Mouse (Mus musculus): Measurements from ENCODE around the gene E330009J07Rik. TPM values are rescaled to one million over a fixed set of nuclear protein-coding genes. Genes with fewer than 3 reads are reported as not detected.

The E330009J07Rik gene
- polyA plus RNA-seq, 1 experiment = 36.6 TPM

DNA sequence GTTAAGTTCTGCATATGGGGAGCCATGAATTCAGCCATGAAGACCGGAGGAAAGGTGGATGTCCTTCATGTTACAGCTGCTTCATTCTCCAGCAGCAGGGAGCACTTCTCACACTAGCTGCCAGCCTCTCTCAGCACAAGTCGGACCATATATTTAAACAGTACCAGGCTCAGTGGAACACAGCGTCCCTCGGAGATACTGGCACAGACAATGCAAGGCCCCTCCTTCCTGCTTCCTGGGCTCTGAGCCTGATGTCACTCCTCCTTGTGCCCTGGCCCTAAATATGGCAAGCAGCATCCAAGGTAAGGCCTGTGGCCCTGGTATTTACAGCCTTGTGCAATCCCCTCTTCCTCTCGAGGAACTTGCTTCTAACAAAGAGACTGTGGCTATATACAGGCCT lies 20.1 kb downstream of the E330009J07Rik start:
- no peak overlapping the region for H3K27ac ChIP-seq (ENCODE audit: insufficient read depth, low read length)
- no peaks in the 10 kb centered on the region for H3K4me1 ChIP-seq (ENCODE audit: control insufficient read depth, insufficient read depth, low read length)
- H3K4me3 ChIP-seq (ENCODE audit: insufficient read depth, low read length) = no peak overlapping the region
- TF ChIP-seq POLR2A (IDR thresholded peaks at IDR 0.05; ENCODE audit: extremely low read depth, insufficient read depth, low read length) (no peak), CTCF (IDR thresholded peaks at IDR 0.05; ENCODE audit: extremely low read depth, insufficient read depth, low read length) (no peak)

DNA sequence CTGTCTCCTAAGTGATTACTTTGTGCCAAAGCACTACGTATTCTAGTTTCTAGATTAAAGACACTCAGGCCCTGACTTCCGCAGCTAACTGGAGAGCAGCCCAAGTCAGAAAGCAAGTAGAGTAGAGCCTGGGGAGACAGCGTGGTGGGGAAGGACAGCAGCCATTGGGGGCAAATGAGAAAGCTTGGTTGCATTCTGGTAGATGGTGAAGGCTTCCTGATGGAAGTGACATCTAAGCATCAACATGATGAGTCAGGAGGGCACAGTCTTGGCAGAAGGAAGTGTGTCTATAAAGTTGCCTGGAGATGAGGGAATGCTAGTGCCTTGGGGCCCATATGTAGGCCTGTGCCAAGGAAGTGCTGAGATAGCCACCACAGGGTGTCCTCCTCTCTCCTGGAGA lies 22.4 kb downstream of the E330009J07Rik start:
- H3K4me1 ChIP-seq (ENCODE audit: control insufficient read depth, insufficient read depth, low read length) = no peaks in the 10 kb centered on the region
- H3K4me3 ChIP-seq (ENCODE audit: insufficient read depth, low read length) = no peak overlapping the region
- H3K27ac ChIP-seq (ENCODE audit: insufficient read depth, low read length) = no peak overlapping the region
- TF ChIP-seq CTCF (IDR thresholded peaks at IDR 0.05; ENCODE audit: extremely low read depth, insufficient read depth, low read length) (no peak), POLR2A (IDR thresholded peaks at IDR 0.05; ENCODE audit: extremely low read depth, insufficient read depth, low read length) (no peak)

DNA sequence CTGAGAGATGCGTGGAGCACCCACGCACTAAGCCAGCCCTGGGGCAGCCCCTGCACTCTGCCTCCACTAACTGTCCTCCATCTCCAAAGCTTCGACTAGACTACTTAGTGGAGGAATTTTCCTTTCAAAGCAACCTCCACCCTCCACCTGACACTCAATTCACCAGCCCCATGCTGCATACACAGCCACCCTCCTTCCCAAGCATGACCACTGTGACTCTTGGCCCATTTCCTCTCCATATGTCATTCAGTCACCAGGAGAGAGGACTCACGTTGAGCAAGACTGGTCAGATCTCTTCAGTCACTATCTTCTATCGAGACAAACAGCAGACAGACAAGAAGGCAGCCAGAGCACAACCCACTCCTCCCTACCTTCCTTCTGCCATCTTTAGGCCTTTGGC lies 22.9 kb downstream of the E330009J07Rik start:
- no peak overlapping the region for H3K27ac ChIP-seq (ENCODE audit: insufficient read depth, low read length)
- H3K4me3 ChIP-seq (ENCODE audit: insufficient read depth, low read length) = no peak overlapping the region
- no peak for TF ChIP-seq POLR2A (IDR thresholded peaks at IDR 0.05; ENCODE audit: extremely low read depth, insufficient read depth, low read length)
- no peak for TF ChIP-seq CTCF (IDR thresholded peaks at IDR 0.05; ENCODE audit: extremely low read depth, insufficient read depth, low read length)
- no peaks in the 10 kb centered on the region for H3K4me1 ChIP-seq (ENCODE audit: control insufficient read depth, insufficient read depth, low read length)

DNA sequence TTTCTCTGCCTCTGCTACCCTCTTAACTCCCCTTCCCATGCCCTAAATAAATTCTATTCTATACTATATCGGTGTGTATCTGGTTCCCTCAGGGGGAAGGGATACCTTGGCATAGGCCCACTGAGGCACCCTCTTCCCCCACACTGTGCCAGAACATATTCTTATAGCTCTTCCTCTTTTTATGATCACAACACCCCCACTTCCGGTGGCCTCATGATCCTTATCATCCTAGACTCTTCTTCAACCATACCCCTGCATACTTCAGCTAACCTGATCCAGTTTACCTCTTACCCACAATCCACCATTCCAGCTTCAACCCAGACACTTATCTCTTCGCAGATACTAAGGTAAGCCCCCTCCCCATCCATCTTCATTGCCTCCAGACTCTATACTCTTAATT lies 24.9 kb downstream of the E330009J07Rik start:
- TF ChIP-seq CTCF (IDR thresholded peaks at IDR 0.05; ENCODE audit: extremely low read depth, insufficient read depth, low read length) (no peak), POLR2A (IDR thresholded peaks at IDR 0.05; ENCODE audit: extremely low read depth, insufficient read depth, low read length) (no peak)
- Histone ChIP-seq H3K27ac (ENCODE audit: insufficient read depth, low read length) (no peak overlapping the region), H3K4me3 (ENCODE audit: insufficient read depth, low read length) (no peak overlapping the region), H3K4me1 (ENCODE audit: control insufficient read depth, insufficient read depth, low read length) (no peaks in the 10 kb centered on the region)

GRCm38 (mm10) chr6:40403640-40404285 lies 32.2 kb downstream of the E330009J07Rik start:
- Histone ChIP-seq H3K4me3 (ENCODE audit: insufficient read depth, low read length) (no peak overlapping the region), H3K4me1 (ENCODE audit: control insufficient read depth, insufficient read depth, low read length) (peaks cover 4% of the 10 kb centered on the region), H3K27ac (ENCODE audit: insufficient read depth, low read length) (no peak overlapping the region)
- TF ChIP-seq CTCF (IDR thresholded peaks at IDR 0.05; ENCODE audit: extremely low read depth, insufficient read depth, low read length) (no peak), POLR2A (IDR thresholded peaks at IDR 0.05; ENCODE audit: extremely low read depth, insufficient read depth, low read length) (no peak)

DNA sequence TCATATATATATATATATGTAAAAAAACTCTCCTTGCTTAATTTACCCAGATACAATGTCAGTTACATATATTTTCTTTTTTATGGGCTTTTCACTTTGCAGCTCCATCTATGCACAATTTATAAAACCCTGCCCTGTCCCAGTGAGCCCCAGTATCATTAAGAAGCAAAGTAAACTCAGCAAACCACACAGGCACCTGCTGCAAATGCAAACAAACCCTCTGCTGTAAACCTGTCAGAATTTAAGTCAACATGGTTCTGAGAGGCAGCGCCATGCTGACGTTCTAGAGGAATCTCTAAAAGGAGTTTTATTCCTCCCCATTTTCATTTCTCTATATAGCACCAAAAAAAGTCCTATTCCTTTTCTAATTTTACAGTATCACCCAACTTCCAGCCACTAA lies 33.9 kb downstream of the E330009J07Rik start:
- Histone ChIP-seq H3K4me1 (ENCODE audit: control insufficient read depth, insufficient read depth, low read length) (peaks cover 4% of the 10 kb centered on the region), H3K4me3 (ENCODE audit: insufficient read depth, low read length) (no peak overlapping the region), H3K27ac (ENCODE audit: insufficient read depth, low read length) (no peak overlapping the region)
- TF ChIP-seq POLR2A (IDR thresholded peaks at IDR 0.05; ENCODE audit: extremely low read depth, insufficient read depth, low read length) (no peak), CTCF (IDR thresholded peaks at IDR 0.05; ENCODE audit: extremely low read depth, insufficient read depth, low read length) (no peak)

- Histone ChIP-seq H3K4me1 (ENCODE audit: control insufficient read depth, insufficient read depth, low read length) (peaks cover 2% of the 10 kb centered on the region; the same call in 1 of the 2 replicates), H3K27ac (ENCODE audit: insufficient read depth, low read length) (no peak overlapping the region), H3K4me3 (ENCODE audit: insufficient read depth, low read length) (no peak overlapping the region)
- TF ChIP-seq CTCF (IDR thresholded peaks at IDR 0.05; ENCODE audit: extremely low read depth, insufficient read depth, low read length) (peak; percentile 98), POLR2A (IDR thresholded peaks at IDR 0.05; ENCODE audit: extremely low read depth, insufficient read depth, low read length) (no peak)
Observed at GRCm38 (mm10) chr6:40393213-40393612, 42.7 kb downstream of the E330009J07Rik start.

DNA sequence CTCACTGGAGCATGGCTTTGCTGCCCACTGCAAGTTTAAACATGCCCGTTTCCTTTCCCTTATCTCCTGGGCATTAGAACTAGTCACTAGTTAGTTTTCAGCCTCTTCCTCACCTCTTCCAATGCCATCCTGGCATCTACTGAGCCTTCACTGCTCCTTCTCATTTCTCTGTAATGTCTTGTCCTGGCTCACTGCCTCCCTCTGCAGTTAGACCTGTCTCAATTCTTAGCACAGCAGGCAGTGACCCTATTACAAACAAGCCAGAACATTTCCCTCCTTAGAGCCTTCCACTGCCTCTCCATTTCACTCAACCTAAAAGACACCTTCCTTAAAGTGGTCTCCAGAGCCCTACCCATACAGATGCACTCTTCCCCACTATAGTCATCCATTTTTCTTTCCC lies 45.0 kb downstream of the E330009J07Rik start:
- TF ChIP-seq POLR2A (IDR thresholded peaks at IDR 0.05; ENCODE audit: extremely low read depth, insufficient read depth, low read length) = no peak
- peak; percentile 34 for TF ChIP-seq CTCF (IDR thresholded peaks at IDR 0.05; ENCODE audit: extremely low read depth, insufficient read depth, low read length)
- no peak overlapping the region for H3K4me3 ChIP-seq (ENCODE audit: insufficient read depth, low read length)
- peaks cover 2% of the 10 kb centered on the region; the same call in 1 of the 2 replicates for H3K4me1 ChIP-seq (ENCODE audit: control insufficient read depth, insufficient read depth, low read length)
- H3K27ac ChIP-seq (ENCODE audit: insufficient read depth, low read length) = no peak overlapping the region

DNA sequence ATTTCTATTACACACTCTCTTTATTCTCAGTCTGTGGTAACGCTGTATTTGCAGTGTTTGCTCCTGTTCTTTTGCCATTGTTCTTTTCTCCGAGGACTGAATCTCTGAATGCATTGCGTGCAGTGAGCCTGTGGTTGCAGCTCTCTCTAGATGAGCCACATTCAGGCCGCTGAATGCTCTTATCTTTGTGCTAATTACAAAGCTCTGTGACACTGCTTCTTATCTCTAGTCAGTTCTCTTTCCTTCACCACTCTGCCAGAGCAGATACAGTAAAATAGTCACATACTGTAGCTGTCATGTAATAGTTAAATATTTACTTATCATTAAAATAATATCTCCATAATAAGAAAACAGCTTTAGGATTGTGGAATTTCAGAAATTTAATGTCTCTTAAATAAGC lies 47.3 kb downstream of the E330009J07Rik start:
- no peak overlapping the region for H3K27ac ChIP-seq (ENCODE audit: insufficient read depth, low read length)
- H3K4me1 ChIP-seq (ENCODE audit: control insufficient read depth, insufficient read depth, low read length) = peaks cover 2% of the 10 kb centered on the region; the same call in 1 of the 2 replicates
- no peak overlapping the region for H3K4me3 ChIP-seq (ENCODE audit: insufficient read depth, low read length)
- TF ChIP-seq POLR2A (IDR thresholded peaks at IDR 0.05; ENCODE audit: extremely low read depth, insufficient read depth, low read length) = no peak
- TF ChIP-seq CTCF (IDR thresholded peaks at IDR 0.05; ENCODE audit: extremely low read depth, insufficient read depth, low read length) = no peak

GRCm38 (mm10) chr6:40385682-40386081 lies 50.3 kb downstream of the E330009J07Rik start:
- TF ChIP-seq CTCF (IDR thresholded peaks at IDR 0.05; ENCODE audit: extremely low read depth, insufficient read depth, low read length) = no peak
- no peak for TF ChIP-seq POLR2A (IDR thresholded peaks at IDR 0.05; ENCODE audit: extremely low read depth, insufficient read depth, low read length)
- Histone ChIP-seq H3K27ac (ENCODE audit: insufficient read depth, low read length) (no peak overlapping the region), H3K4me3 (ENCODE audit: insufficient read depth, low read length) (no peak overlapping the region), H3K4me1 (ENCODE audit: control insufficient read depth, insufficient read depth, low read length) (no peaks in the 10 kb centered on the region)

All from cortical plate, adult 2 months (tissue).